7 mouse cellular contexts compared by ENCODE assay signal in the genomic region with DNA sequence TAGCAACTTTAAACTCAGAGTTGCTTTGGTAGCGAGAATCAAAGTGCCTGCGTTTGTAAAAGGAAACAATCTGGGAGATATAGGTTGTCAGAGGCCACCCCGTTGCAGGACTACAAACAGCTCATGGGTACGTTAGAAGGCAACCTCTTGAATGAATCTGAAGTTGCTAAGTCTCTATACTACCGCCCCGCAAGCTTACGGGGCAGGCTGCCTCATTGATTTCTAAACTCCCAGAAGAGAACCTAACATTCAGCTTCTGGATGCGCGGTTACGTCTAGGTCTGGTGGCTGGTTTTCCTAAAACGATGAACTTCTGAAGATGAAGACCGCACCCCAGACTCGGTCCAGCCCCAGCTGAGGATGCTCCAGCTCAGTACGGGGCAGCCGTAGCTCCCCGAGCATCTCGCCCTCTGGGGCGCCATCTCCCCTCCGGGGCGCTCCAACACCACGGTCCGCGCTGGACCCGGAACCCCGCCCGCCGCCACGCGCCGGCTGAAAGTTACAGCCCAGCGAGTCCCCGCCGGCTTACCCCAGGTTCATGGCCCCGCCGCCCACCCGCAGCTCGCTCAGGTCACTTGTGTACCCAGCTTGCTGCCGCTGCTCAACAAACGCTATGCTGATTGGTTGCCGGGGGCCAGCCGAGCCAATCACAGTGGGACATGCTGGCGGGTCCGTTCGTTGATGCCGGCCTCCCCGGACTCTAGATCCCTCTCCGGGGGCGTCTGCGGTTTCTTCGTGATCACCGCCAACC. TPM values are rescaled to one million over a fixed set of nuclear protein-coding genes. Genes with fewer than 3 reads are reported as not detected.
DNase-seq lines count a peak whose midpoint lies in the region; ATAC-seq lines count a peak whose summit lies in the region.

TSS of gene Ccdc66 (minus strand) at position 567 of the 750 bp plus-strand sequence.

- no peaks in the 10 kb centered on the region for H3K27me3 ChIP-seq in intestine, embryonic 15.5 days (replicated peaks)
- H3K27me3 ChIP-seq in midbrain, embryonic 10.5 days (ENCODE audit: low read depth, poor library complexity, severe bottlenecking) = no peaks in the 10 kb centered on the region

- H3K36me3 ChIP-seq in intestine, embryonic 15.5 days = no peaks in the 10 kb centered on the region
- H3K36me3 ChIP-seq in midbrain, embryonic 10.5 days = peaks cover 17% of the 10 kb centered on the region

- ATAC-seq in intestine, embryonic 15.5 days = peak; percentile 99

- intact Hi-C loops in gastrocnemius, postnatal 36 days (cut with DNase I) = no loop called here
- intact Hi-C loops in left cerebral cortex, postnatal 25 days (cut with DNase I) = loop anchor here (5.0 kb wide), 1 partner anchor 234 kb away; no protein-coding TSS in a partner anchor

- 0 out of 2 replicates have a peak, but pooled peaks cover 4% of the 10 kb centered on the region for H3K4me1 ChIP-seq in intestine, embryonic 15.5 days (replicated peaks)
- peaks cover 12% of the 10 kb centered on the region for H3K4me1 ChIP-seq in midbrain, embryonic 10.5 days

- peak within 1 kb of the TSS; percentile 79 for H3K9ac ChIP-seq in intestine, embryonic 15.5 days

- H3K4me3 ChIP-seq in intestine, embryonic 15.5 days (replicated peaks) = peak within 1 kb of the TSS; percentile 94
- H3K4me3 ChIP-seq in midbrain, embryonic 10.5 days = peak within 1 kb of the TSS; percentile 82

- no peaks in the 10 kb centered on the region for H3K9me3 ChIP-seq in intestine, embryonic 15.5 days
- no peaks in the 10 kb centered on the region for H3K9me3 ChIP-seq in midbrain, embryonic 10.5 days (replicated peaks)

- peak within 1 kb of the TSS; percentile 56; the same call in 1 of the 2 replicates for H3K27ac ChIP-seq in intestine, embryonic 15.5 days
- H3K27ac ChIP-seq in midbrain, embryonic 10.5 days (replicated peaks) = peak within 1 kb of the TSS; percentile 93

- under 1% methylated on average over 51 of the region's 51 CpGs for WGBS in intestine, embryonic 15.5 days
- under 1% methylated on average over 51 of the region's 51 CpGs for WGBS in midbrain, embryonic 10.5 days

- DNase-seq in adrenal gland, adult 18-20 months (ENCODE audit: low spot score in 2 of 2) = peak; percentile 100
- DNase-seq in embryo, embryonic 11 days = peak; percentile 94
- peak; percentile 95 to 100 for DNase-seq in gastrocnemius, postnatal 36 days
- DNase-seq in left cerebral cortex, postnatal 25 days (ENCODE audit: low spot score in 2 of 2) = peak; percentile 100
- DNase-seq in midbrain, embryonic 10.5 days (ENCODE audit: low spot score) = peak; percentile 100
- peak; percentile 97 for DNase-seq in right cerebral cortex, postnatal 4 days

- peak within 1 kb of the TSS; percentile 72 for H3K4me2 ChIP-seq in intestine, embryonic 15.5 days (replicated peaks)

RNA-seq across cellular contexts. Expression of gene Ccdc66, which starts in this region (rescaled TPM):
- 1 to 10 TPM; 6.7 to 7.1 TPM for total RNA-seq in adrenal gland, adult 18-20 months (2021)
- total RNA-seq in gastrocnemius, postnatal 36 days (2021) = 1 to 10 TPM; 6.7 to 8.4 TPM
- 7.1 and 8.7 TPM in 2 replicates for polyA plus RNA-seq in intestine, embryonic 15.5 days (2015; fragmentation: Nextera tagmentation; extraction: Ambion mirVana)
- total RNA-seq in left cerebral cortex, postnatal 25 days (2021) = 10 to 100 TPM; 13.7 to 16.4 TPM
- 14.5 and 16.7 TPM in 2 replicates for polyA plus RNA-seq in midbrain, embryonic 10.5 days (2016; fragmentation: Nextera tagmentation; extraction: Ambion mirVana)

Comparison
In these comparisons a context has a peak if more than half of its experiments do, and no peak if none do; other contexts are left out.
1. Peak in every context shown above with its lines: DNase-seq, ATAC-seq, H3K4me3 ChIP-seq and H3K27ac ChIP-seq.